Mouse (Mus musculus) spleen, adult 2 months (tissue): ENCODE results near the gene Nlrp9b.

Experiments used
- CTCF ChIP-seq: fragments of 200-500 bp; IDR thresholded peaks from 2 replicates; pipeline ENCODE4 v1.5.1; 2011; ENCODE audit warnings: mild to moderate bottlenecking, inconsistent platforms; ENCODE audit not compliant: insufficient read depth, insufficient read length, insufficient replicate concordance; ENCODE audit errors: extremely low read depth
- POLR2A ChIP-seq: fragments of 200-500 bp; IDR thresholded peaks from 2 replicates; pipeline ENCODE4 v1.6.1; 2011; ENCODE audit warnings: low read depth, low read length, inconsistent platforms

- TF ChIP-seq POLR2A = no peak
- TF ChIP-seq CTCF = no peak
Measured at GRCm38 (mm10) chr7:19945201-19945600, 46.1 kb upstream of the Nlrp9b start.
